Mouse (Mus musculus) Patski (cell line): ENCODE measurements at regions not wholly inside any gene's neighbourhood (a gene's known extent, or its start where the extent isn't known, plus 50 kb on each side); places are given as distances from the start of the nearest gene placed in this dataset.

Source experiments
- ATAC-seq: fragments of 100-300 bp; one replicate; pipeline ENCODE4 v1.8.0; 2021
- CTCF ChIA-PET: fragments of 350-600 bp; sonication (Branson Sonifier 250); formaldehyde crosslinking; loops from one replicate; lab custom pipeline; 2022; ENCODE audit warnings: inconsistent platforms; lab: Charles Lee
- POLR2A ChIA-PET: fragments of 350-600 bp; sonication (Branson Sonifier 250); formaldehyde crosslinking; loops from one replicate; lab custom pipeline; 2022; ENCODE audit warnings: antibody characterized with exemption, inconsistent platforms; lab: Charles Lee
- DNase-seq: peaks from one replicate; pipeline ENCODE4 v3.0.0-alpha.2; 2011; ENCODE audit warnings: low read depth, low spot score
- H3K27me3 ChIP-seq: fragments of 371-371 bp; one replicate; pipeline ENCODE4 v1.5.1; 2021
- CTCF ChIP-seq: fragments of 100-300 bp; IDR thresholded peaks from one replicate; pipeline ENCODE4 v1.5.1; 2021
- in situ Hi-C: fragments of 300-500 bp; cut with MboI; formaldehyde crosslinking; loops from 3 replicates; pipeline ENCODE4 v1.11.1; 2018; ENCODE audit warnings: low pct_unique_long_range_greater_than_20kb, mixed read lengths

DNA sequence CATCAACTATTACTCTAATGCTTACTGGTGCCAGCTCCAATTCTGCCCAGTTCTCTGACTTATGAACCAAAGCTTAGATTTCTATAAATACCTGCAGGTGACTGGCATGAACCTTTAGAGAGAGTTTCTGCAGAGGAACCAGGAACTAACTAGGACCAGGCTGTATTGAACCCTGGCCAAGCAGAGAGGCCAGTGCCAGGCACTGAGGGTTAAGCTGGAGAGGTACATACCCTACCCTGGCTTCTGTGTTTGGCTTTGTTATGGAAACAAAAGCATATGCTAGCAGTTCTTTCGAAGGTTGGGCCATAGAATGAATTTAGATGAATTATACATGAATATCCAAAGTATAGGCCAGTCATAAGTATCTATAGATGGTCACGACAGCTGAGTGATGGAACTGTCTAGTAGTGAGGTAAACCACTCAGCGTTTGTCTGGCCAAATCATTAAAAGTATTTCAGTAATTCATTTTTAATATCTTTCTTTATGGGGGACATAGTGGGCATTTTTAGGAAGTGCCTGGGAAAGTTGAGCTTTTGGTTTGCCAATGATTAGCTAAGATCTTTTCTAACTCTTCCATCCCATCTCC lies 107.0 kb downstream of the Slc4a3 start:
- DNase-seq = no peak
- CTCF ChIA-PET = interaction anchor here (0.9 to 3.5 kb wide), 12 partner anchors 15 to 1938 kb away, joined by 3 to 17 read pairs (median 4); no protein-coding TSS in a partner anchor
- in situ Hi-C loops = loop anchor here (5.0 to 25.0 kb wide), 2 partner anchors 1434 to 1864 kb away; partner anchors contain the start of gene Epha4
- ATAC-seq = no peak
- TF ChIP-seq CTCF = no peak
- POLR2A ChIA-PET = no interaction called here
- H3K27me3 ChIP-seq = peaks cover 3% of the 10 kb centered on the region

- ChIA-PET POLR2A (no interaction called here), CTCF (interaction anchor here (0.9 to 3.5 kb wide), 10 partner anchors 12 to 1937 kb away, joined by 3 to 17 read pairs (median 4); no protein-coding TSS in a partner anchor)
- peak; percentile 93 for TF ChIP-seq CTCF
- H3K27me3 ChIP-seq = no peaks in the 10 kb centered on the region
- ATAC-seq = peak; percentile 23
- DNase-seq = no peak
- in situ Hi-C loops = loop anchor here (5.0 to 25.0 kb wide), 2 partner anchors 1434 to 1864 kb away; partner anchors contain the start of gene Epha4
Observed at GRCm38 (mm10) chr1:75653671-75654076, 107.6 kb downstream of the Slc4a3 start.

DNA sequence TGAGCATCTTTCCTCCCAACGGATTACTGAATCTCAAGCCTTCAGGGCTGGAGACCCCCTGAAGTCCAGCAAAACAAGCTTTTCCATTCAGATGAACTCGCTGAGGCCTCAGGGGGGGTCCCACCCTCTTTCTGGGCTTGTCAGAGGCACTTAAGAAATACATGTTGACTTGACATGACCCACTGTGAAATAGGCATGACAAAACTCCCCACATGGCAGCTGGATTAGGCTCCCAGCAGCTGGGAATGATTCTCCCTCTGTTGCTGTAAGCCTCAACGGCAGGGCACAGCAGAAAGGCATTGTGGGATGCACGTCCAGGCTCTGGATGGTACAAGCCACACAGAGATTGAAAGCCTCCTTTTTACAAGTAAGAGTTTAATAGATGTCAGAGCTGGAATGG lies 110.5 kb downstream of the Slc4a3 start:
- no peak for DNase-seq
- ChIA-PET POLR2A (interaction anchor here (0.8 kb wide), 1 partner anchor 1404 kb away, joined by 4 read pairs; no protein-coding TSS in a partner anchor), CTCF (interaction anchor here (1.2 to 1.5 kb wide), 2 partner anchors 14 to 1859 kb away, joined by 3 to 4 read pairs; no protein-coding TSS in a partner anchor)
- in situ Hi-C loops = loop anchor here (25.0 kb wide), 1 partner anchor 1431 kb away; no protein-coding TSS in a partner anchor
- no peaks in the 10 kb centered on the region for H3K27me3 ChIP-seq
- no peak for TF ChIP-seq CTCF
- no peak for ATAC-seq

- DNase-seq (no peak), ATAC-seq (no peak)
- ChIA-PET POLR2A (interaction anchor here (0.6 kb wide), 1 partner anchor 270 kb away, joined by 6 read pairs; no protein-coding TSS in a partner anchor), CTCF (no interaction called here)
- TF ChIP-seq CTCF = no peak
- H3K27me3 ChIP-seq = no peaks in the 10 kb centered on the region
- in situ Hi-C loops = loop anchor here (25.0 kb wide), 1 partner anchor 1427 kb away; no protein-coding TSS in a partner anchor
Observed at GRCm38 (mm10) chr1:75660336-75661100, 114.5 kb downstream of the Slc4a3 start.

DNA sequence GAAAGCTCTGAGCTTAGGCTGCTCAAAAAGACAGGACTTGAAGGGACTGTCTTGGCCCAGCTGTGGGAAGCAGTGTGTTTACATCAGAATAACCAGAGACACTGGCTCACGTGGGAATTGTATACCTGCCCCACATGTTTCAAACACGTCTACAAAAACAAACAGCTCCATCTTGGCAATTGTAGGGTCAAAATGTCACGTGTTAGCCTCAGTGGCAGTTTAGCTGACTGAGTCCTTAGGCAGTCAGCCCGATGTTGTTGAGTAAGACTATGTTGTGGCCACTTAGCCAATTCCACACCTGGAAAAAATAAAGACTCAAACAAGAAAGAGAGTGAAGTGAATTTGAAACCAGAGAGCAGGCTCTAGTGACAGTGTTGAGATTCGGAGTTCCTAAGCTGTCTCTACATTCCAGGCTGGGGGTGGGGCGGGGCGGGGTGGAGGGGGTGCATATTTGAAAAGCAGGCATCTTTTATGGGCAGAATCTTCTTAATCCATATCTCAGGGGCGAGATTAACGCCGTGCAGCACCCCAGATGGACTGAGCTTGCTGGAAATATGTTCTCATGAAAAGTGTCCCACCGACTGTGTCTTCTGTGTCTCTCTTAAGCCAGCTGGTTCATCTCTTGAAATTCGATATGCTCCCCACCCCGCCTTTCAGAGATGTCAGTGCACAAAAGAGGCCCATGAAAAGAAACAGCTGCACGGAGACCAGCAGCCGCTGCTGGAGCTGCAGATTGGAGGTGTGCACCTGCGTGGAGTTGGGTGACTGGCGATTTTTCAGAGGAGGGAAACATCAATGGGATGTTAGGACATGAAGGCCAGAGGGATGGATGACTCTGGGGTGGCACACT lies 116.3 kb downstream of the Slc4a3 start:
- no peaks in the 10 kb centered on the region for H3K27me3 ChIP-seq
- ATAC-seq = no peak
- in situ Hi-C loops = loop anchor here (25.0 kb wide), 1 partner anchor 1425 kb away; no protein-coding TSS in a partner anchor
- ChIA-PET CTCF (interaction anchor here (1.1 kb wide), 1 partner anchor 263 kb away, joined by 3 read pairs; no protein-coding TSS in a partner anchor), POLR2A (no interaction called here)
- no peak for DNase-seq
- TF ChIP-seq CTCF = no peak

- CTCF ChIA-PET = interaction anchor here (1.5 kb wide), 1 partner anchor 14 kb away, joined by 7 read pairs; no protein-coding TSS in a partner anchor
- H3K27me3 ChIP-seq = no peaks in the 10 kb centered on the region
- DNase-seq = no peak
- TF ChIP-seq CTCF = no peak
- in situ Hi-C loops = loop anchor here (25.0 kb wide), 1 partner anchor 1419 kb away; no protein-coding TSS in a partner anchor
- POLR2A ChIA-PET = no interaction called here
- no peak for ATAC-seq
Observed at GRCm38 (mm10) chr1:75667736-75668269, 121.7 kb downstream of the Slc4a3 start.

DNA sequence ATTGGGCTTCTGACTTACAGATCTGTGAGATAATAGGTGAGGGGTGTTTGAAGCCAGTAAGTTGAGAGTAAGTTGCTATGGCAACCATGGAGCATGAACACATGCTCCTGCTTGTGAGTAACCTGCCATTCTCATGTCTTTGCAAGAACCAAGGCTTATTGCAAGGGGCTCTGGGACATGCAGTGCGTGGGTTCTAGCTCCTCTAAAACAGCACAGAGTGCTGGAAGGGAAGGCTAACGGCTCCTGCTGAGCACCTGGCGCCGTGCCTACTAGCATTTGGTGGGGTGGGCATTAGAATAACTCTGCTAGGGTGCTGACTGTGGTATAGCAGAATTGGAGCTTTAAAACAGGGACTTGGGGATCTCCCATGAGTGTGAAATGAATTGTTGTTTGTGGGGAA lies 130.2 kb downstream of the Slc4a3 start:
- CTCF ChIA-PET = no interaction called here
- DNase-seq (no peak), ATAC-seq (no peak)
- in situ Hi-C loops = no loop called here
- no peak for TF ChIP-seq CTCF
- POLR2A ChIA-PET = no interaction called here
- no peaks in the 10 kb centered on the region for H3K27me3 ChIP-seq

- in situ Hi-C loops = no loop called here
- POLR2A ChIA-PET = no interaction called here
- TF ChIP-seq CTCF = no peak
- no peak for DNase-seq
- CTCF ChIA-PET = no interaction called here
- no peak for ATAC-seq
- H3K27me3 ChIP-seq = no peaks in the 10 kb centered on the region
Observed at GRCm38 (mm10) chr1:75677695-75678094, 131.6 kb downstream of the Slc4a3 start.

DNA sequence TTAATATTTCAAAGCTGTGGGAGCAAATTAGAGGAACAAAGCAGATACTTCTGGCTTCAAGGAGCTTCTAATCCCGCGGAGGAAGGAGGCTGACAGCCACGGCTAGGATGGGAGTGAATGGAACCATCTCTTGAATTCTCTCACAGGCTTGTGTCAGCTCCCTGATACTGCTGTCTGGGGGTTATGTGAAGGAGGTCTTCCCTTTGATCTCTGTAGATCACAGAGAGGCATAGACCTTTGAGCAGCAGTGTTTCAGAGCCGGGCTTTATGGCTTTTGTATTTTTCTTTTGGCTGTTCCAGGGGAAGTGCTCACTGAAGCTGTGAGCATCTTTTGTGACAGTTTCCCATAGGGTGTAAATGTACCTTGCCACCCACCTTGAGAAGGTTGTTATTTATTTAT lies 132.2 kb downstream of the Slc4a3 start:
- no peak for DNase-seq
- no peak for TF ChIP-seq CTCF
- no peak for ATAC-seq
- ChIA-PET CTCF (no interaction called here), POLR2A (no interaction called here)
- in situ Hi-C loops = no loop called here
- H3K27me3 ChIP-seq = no peaks in the 10 kb centered on the region

DNA sequence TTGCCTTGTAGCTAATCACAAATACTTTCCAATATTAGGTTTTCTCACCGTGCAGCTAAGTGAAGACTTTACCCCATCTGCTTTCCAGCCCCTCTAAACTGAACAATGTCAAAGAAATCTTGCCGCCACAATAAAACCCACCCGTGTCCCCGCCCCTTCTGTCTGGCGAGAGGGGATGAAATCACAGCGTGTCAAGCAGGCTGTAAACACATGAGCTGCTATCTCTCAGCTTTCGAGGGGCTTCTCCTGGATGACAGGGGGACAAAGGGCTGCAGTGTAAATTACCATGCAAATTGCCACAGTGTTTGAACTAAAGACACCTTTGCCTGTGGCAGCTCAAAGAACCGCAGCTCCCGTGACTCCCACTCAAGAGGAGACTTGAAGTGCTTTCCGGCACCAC lies 134.3 kb downstream of the Slc4a3 start:
- ATAC-seq = no peak
- ChIA-PET CTCF (no interaction called here), POLR2A (no interaction called here)
- H3K27me3 ChIP-seq = no peaks in the 10 kb centered on the region
- DNase-seq = no peak
- in situ Hi-C loops = no loop called here
- TF ChIP-seq CTCF = no peak
